Mouse (Mus musculus) limb, embryonic 13.5 days (tissue): ENCODE data around the gene Six3. TPM values are rescaled to one million over a fixed set of nuclear protein-coding genes. Genes with fewer than 3 reads are reported as not detected.

ENCODE experiments used
- ATAC-seq: fragments of 200-750 bp; cut with Nextera tagmentation; 2 replicates; pipeline ENCODE4 v1.8.0; 2017; ENCODE audit warnings: low read depth, moderate number of reproducible peaks, moderate TSS enrichment; ENCODE audit not compliant: low FRiP score
- H3K27ac ChIP-seq: fragments of 300-500 bp; sonication (generic); 2 replicates; pipeline ENCODE4 v1.5.1; 2015; ENCODE audit warnings: inconsistent platforms, mild to moderate bottlenecking, moderate library complexity
- H3K27me3 ChIP-seq: fragments of 300-500 bp; sonication (generic); 2 replicates; pipeline ENCODE4 v1.6.1; 2015; ENCODE audit warnings: mild to moderate bottlenecking, inconsistent platforms
- H3K36me3 ChIP-seq: fragments of 300-500 bp; sonication (generic); 2 replicates; pipeline ENCODE4 v1.6.1; 2015; ENCODE audit warnings: inconsistent platforms, mild to moderate bottlenecking, moderate library complexity
- H3K4me1 ChIP-seq: fragments of 300-500 bp; sonication (generic); 2 replicates; pipeline ENCODE4 v1.6.1; 2015; ENCODE audit warnings: inconsistent platforms
- H3K4me2 ChIP-seq: fragments of 300-500 bp; sonication (generic); replicated peaks from 2 replicates; pipeline ENCODE4 v1.6.1; 2015; ENCODE audit warnings: inconsistent platforms, mild to moderate bottlenecking, moderate library complexity
- H3K4me3 ChIP-seq: fragments of 300-500 bp; sonication (generic); 2 replicates; pipeline ENCODE4 v1.5.1; 2015; ENCODE audit warnings: moderate library complexity, mild to moderate bottlenecking, inconsistent platforms
- H3K9ac ChIP-seq: fragments of 300-500 bp; sonication (generic); 2 replicates; pipeline ENCODE4 v1.6.1; 2015; ENCODE audit warnings: mild to moderate bottlenecking, inconsistent platforms
- H3K9me3 ChIP-seq: fragments of 300-500 bp; sonication (generic); 2 replicates; pipeline ENCODE4 v1.6.1; 2016; ENCODE audit warnings: inconsistent platforms
- WGBS: fragments of 180-500 bp; shearing (Covaris S2); methylation state at CpG from one replicate; pipeline ENCODE4 v1.1.7; 2015; 5-methylcytosine and 5-hydroxymethylcytosine counted together
- polyA plus RNA-seq: library from polyadenylated mRNA; unstranded; fragments of >200 nt; fragmentation: Nextera tagmentation; extraction: Ambion mirVana; gene quantifications from 2 replicates; pipeline ENCODE4 v1.2.1, GENCODE M21; 2015

The Six3 gene
- polyA plus RNA-seq, 1 experiment from 2014 or later, result not detected

DNA sequence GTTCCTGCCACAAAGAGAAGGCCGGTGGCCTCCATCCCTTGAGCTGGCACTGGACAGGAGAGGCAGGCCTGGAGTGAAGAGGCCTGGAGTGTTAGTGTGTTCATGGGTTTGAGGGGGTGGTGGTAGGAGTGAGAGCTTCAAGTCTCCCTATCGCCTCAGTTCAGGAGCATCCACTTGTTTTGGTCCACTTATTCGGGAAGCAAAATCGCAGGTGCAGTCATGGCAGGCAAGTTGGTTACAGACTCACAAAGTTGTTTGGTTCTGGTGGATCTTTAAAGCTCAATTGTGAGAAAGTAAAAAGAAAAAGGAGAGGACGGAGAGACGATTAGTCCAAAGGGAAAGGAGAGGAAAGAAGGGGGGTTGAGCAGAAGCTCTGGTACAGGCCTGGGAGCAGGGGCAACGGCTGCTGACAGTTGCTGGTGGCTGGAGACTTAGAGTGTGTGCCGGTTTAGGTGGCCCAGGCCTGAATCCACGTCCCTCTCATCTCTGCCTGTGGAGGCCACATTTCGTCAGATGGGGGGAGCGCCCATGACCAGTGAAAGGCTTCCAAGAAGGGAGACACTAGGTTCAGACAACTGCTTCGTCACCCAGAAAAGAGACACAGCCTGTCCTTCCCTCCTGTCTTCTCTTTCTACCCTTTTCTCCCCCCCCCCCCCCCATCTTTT lies 9.2 kb downstream of the Six3 start:
- no peak overlapping the region for H3K9ac ChIP-seq

GRCm38 (mm10) chr17:85623161-85624050 lies 10.0 kb downstream of the Six3 start:
- Histone ChIP-seq H3K36me3 (no peaks in the 10 kb centered on the region), H3K27me3 (peaks cover 95% of the 10 kb centered on the region), H3K4me1 (peaks cover 23% of the 10 kb centered on the region), H3K27ac (no peak overlapping the region), H3K4me3 (no peak overlapping the region), H3K9ac (no peak overlapping the region), H3K9me3 (no peaks in the 10 kb centered on the region), H3K4me2 (peak overlapping the region; percentile 34)
- 1% methylated on average over 50 of the region's 52 CpGs for WGBS
- no peak for ATAC-seq

More for the DNA sequence above, 9.2 kb downstream of the Six3 start:
- Histone ChIP-seq H3K36me3 (no peaks in the 10 kb centered on the region), H3K4me1 (peaks cover 30% of the 10 kb centered on the region), H3K27me3 (peaks cover 95% of the 10 kb centered on the region), H3K9me3 (no peaks in the 10 kb centered on the region), H3K27ac (no peak overlapping the region), H3K4me3 (no peak overlapping the region), H3K4me2 (no peak overlapping the region)
- WGBS, result 5% methylated on average over 12 of the region's 12 CpGs
- ATAC-seq, result no peak

DNA sequence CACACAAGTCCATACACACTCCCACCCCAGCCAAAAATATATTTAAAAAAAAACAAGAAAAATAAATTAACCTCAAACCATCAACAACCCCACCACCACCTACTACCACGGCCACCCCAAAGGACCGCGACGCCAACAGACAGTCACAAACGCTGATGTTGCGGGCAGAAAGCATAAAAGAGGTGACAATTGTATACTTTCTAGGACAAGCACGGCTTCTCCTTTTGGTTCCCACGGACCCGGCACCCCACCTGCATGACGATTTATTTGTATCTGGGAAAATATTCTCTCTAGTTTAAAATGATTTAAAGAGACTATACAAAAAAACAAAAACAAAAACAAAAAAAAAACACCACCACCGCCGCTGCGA lies 10.6 kb downstream of the Six3 start:
- Histone ChIP-seq H3K4me3 (no peak overlapping the region), H3K36me3 (no peaks in the 10 kb centered on the region), H3K27me3 (peaks cover 95% of the 10 kb centered on the region), H3K4me1 (peaks cover 21% of the 10 kb centered on the region), H3K9ac (no peak overlapping the region), H3K27ac (no peak overlapping the region), H3K9me3 (no peaks in the 10 kb centered on the region), H3K4me2 (no peak overlapping the region)
- 1% methylated on average over 13 of the region's 13 CpGs for WGBS
- ATAC-seq, result no peak

DNA sequence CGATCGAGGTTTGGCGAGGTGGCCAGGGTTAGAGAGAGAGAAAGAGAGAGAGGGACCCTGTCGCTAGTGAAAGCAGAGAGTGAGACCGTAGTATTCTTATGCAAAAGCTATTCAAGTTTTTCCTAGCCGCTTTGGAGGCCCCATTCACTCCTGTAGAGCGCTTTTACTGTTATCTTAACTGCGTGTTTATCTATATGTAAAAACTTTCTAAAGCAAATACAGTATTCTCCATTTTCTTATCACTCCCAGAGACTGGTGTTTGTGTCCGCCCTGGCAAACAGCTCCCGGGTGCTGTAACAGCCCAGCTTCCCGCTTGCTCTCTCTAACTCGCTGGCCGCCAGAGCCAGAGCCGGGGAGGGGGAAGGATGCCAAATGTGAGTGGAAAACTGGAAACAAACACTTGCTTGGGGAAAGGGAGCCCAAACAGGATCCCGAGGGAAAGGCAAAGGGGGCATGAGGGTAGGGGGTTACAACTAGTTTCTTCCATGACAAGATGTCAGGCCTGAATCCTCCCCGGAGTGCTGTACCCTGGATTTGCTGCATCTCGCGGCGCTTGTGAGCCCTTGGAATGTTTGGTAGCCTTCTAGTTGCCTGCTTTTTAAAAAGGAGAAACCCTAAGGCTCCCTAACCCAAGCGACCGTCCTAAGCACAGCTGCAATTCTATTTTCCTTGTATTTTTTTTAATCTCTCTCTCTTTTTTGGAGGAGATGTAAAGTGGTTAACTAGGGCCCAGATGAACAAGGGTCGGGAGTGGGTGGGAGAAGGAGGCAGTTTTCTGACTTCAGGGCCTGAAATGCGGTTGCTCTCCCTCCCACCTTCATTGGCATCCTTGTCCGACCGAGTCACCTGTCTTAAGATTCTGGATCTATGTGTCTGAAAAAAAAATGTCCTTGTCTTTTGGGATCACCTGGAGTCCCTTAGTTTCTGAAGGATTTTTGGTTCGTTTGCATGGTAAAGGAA lies 11.9 kb downstream of the Six3 start:
- WGBS, result 2% methylated on average over 26 of the region's 26 CpGs
- peaks cover 95% of the 10 kb centered on the region for H3K27me3 ChIP-seq
- peaks cover 21% of the 10 kb centered on the region for H3K4me1 ChIP-seq
- H3K9ac ChIP-seq, result no peak overlapping the region
- H3K4me2 ChIP-seq, result no peak overlapping the region
- H3K27ac ChIP-seq, result no peak overlapping the region
- ATAC-seq, result no peak
- no peaks in the 10 kb centered on the region for H3K36me3 ChIP-seq
- no peak overlapping the region for H3K4me3 ChIP-seq
- H3K9me3 ChIP-seq, result no peaks in the 10 kb centered on the region

DNA sequence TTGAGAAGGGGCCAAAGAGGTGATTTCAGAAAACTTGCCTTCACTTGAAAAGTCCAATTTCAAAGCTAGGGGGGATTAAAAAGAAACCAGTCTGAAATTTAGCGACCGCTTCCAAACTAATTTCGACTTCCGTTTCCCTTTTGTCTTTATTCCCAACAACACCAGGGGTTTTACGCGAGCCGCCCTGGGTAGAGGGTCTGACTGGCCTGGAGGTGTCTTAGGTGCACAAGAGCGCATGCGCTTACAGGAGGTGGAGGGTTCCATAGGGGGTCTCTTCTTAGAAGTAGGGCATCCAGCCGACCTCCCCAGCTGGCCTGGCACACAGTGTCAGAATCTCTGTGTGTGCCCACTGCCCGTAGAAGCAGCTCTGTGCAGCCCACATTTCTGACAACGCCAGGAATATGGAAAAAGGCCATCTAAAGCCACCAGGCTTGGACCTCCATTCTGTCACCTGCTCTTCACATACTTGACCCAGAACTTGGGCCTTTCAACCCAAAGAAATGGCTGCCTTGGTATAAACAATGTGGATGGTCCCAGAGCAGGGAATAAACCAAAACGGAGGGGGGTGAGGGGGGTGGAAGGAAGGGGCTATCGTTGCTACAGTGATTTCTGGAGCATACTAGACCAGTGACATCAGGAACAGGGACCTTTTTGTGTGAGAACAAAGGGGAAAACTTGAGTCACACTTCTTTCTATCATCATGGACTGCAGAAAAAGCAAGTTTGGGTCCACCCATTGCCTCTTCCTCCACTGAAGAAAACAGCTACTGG lies 12.9 kb downstream of the Six3 start:
- ATAC-seq, result no peak
- H3K9me3 ChIP-seq, result no peaks in the 10 kb centered on the region
- H3K27ac ChIP-seq, result no peak overlapping the region
- H3K9ac ChIP-seq, result no peak overlapping the region
- peaks cover 13% of the 10 kb centered on the region for H3K4me1 ChIP-seq
- peaks cover 95% of the 10 kb centered on the region for H3K27me3 ChIP-seq
- H3K4me3 ChIP-seq, result no peak overlapping the region
- no peak overlapping the region for H3K4me2 ChIP-seq
- WGBS, result 3% methylated on average over 14 of the region's 14 CpGs
- H3K36me3 ChIP-seq, result no peaks in the 10 kb centered on the region

DNA sequence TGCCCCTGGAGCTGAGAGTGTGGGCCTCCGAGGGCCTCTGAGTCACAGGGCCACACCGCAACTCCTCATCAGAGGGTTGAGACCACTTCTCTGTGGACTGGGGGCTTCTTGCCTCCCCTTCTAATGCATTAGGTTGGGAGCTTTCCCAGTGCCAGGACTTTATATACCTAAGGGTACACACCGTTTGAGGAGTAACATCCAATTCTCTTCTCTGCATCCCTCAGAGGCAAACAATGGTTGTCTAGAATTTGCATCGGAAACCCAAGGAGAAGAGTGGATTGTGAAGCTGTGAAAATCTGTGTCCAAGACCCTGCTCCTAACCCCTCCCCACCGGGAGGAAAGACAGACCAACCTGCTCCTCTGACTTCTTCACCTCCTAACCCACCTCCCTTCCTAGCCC lies 14.3 kb downstream of the Six3 start:
- 39% methylated on average over 5 of the region's 5 CpGs for WGBS
- Histone ChIP-seq H3K9me3 (no peaks in the 10 kb centered on the region), H3K36me3 (no peaks in the 10 kb centered on the region), H3K27ac (no peak overlapping the region), H3K27me3 (peaks cover 95% of the 10 kb centered on the region), H3K4me2 (no peak overlapping the region), H3K9ac (no peak overlapping the region), H3K4me3 (no peak overlapping the region), H3K4me1 (peaks cover 5% of the 10 kb centered on the region)
- ATAC-seq, result no peak

DNA sequence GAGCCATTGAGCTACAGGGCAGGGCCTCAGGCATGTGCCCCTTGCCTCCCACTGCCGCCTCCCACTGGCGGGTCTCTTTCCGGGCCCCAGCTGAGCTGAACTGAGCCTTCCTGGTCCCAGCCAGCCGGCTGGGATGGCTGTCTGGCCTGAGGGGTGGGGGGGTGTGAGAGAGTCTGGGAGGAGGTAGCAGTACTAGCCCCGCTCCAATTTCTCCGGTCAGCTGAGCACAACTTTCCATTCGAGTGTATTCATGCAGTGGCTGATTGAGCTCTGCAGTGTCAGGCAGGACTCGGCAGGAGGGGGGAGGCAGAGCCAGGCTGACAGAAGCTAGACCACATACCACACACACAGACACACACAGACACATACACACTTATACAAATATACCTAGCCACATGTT lies 15.4 kb downstream of the Six3 start:
- H3K36me3 ChIP-seq, result no peaks in the 10 kb centered on the region
- peaks cover 91% of the 10 kb centered on the region for H3K27me3 ChIP-seq
- no peaks in the 10 kb centered on the region for H3K9me3 ChIP-seq
- H3K4me3 ChIP-seq, result no peak overlapping the region
- no peak for ATAC-seq
- 16% methylated on average over 8 of the region's 8 CpGs for WGBS
- H3K4me2 ChIP-seq, result no peak overlapping the region
- no peak overlapping the region for H3K9ac ChIP-seq
- no peaks in the 10 kb centered on the region for H3K4me1 ChIP-seq
- no peak overlapping the region for H3K27ac ChIP-seq

- Histone ChIP-seq H3K36me3 (no peaks in the 10 kb centered on the region), H3K9ac (no peak overlapping the region), H3K4me2 (no peak overlapping the region), H3K4me3 (no peak overlapping the region), H3K27me3 (peaks cover 96% of the 10 kb centered on the region), H3K4me1 (no peaks in the 10 kb centered on the region), H3K27ac (no peak overlapping the region), H3K9me3 (no peaks in the 10 kb centered on the region)
- ATAC-seq, result no peak
- WGBS, result 76% methylated on average over 1 of the region's 1 CpGs
These were observed 16.0 kb downstream of the Six3 start for GRCm38 (mm10) chr17:85629396-85629795.

DNA sequence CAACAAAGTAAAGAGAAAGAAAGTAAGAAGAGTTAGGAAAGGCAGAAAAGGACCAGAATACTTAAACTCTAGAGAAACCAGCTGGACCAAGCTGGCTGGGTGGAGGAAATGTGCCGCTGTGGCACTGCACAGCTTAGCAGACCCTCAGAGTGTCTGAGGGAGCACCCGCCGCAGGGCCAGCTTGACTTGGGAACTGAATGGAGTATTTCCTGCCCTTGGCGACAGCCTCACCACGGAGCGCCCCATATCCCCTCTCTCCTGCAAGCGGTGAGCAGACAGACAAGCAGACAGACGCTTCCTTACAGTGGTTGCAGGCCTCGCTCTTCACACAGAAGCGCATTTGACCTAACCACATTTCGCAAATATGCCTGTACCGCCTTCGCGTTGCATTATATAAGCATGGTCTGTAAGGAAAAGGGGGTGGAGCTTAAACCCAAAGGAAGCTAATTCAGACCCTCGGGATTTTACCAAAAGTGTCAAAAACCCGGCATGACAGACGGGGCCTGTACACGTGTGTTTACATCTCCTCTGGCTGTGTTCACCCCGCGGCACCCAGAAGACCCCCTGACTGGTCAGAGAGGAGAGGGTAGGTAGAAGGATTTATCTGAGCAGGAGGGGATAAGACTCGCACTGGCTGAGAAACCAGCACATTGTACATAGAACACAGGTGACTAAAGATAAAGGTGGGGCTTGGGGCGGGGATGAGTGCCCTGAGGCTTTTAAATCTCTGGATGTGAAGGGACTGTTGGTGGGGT lies 17.1 kb downstream of the Six3 start:
- H3K27me3 ChIP-seq, result peaks cover 91% of the 10 kb centered on the region
- ATAC-seq, result no peak
- no peaks in the 10 kb centered on the region for H3K36me3 ChIP-seq
- H3K27ac ChIP-seq, result no peak overlapping the region
- no peaks in the 10 kb centered on the region for H3K9me3 ChIP-seq
- 48% methylated on average over 22 of the region's 22 CpGs for WGBS
- H3K4me2 ChIP-seq, result peak overlapping the region; percentile 16; the same call in 1 of the 2 replicates
- no peaks in the 10 kb centered on the region for H3K4me1 ChIP-seq
- H3K9ac ChIP-seq, result no peak overlapping the region
- H3K4me3 ChIP-seq, result no peak overlapping the region

DNA sequence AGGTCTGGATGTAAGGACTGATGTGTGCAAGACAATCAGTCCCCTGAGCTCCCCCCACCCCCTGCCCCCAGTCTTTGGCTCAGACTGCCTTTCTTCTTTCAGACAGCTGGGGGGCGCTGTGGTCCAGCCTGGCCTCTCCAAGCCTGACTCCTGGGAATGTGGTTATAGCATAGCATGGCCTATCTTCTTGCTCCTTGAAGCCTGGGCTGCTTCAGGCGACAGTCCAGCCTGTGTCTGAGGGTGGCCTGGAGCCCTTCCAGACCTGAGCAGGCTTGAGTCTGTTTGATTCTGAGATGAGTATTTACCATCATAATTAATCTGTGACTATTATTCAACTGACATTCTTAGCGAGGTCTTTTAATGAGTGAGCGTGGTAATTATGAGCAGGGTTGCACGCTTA lies 17.7 kb downstream of the Six3 start:
- Histone ChIP-seq H3K27me3 (peaks cover 85% of the 10 kb centered on the region), H3K9me3 (no peaks in the 10 kb centered on the region), H3K9ac (no peak overlapping the region), H3K36me3 (no peaks in the 10 kb centered on the region), H3K4me1 (no peaks in the 10 kb centered on the region), H3K4me2 (no peak overlapping the region), H3K27ac (no peak overlapping the region), H3K4me3 (no peak overlapping the region)
- WGBS, result 56% methylated on average over 5 of the region's 5 CpGs
- ATAC-seq, result no peak

DNA sequence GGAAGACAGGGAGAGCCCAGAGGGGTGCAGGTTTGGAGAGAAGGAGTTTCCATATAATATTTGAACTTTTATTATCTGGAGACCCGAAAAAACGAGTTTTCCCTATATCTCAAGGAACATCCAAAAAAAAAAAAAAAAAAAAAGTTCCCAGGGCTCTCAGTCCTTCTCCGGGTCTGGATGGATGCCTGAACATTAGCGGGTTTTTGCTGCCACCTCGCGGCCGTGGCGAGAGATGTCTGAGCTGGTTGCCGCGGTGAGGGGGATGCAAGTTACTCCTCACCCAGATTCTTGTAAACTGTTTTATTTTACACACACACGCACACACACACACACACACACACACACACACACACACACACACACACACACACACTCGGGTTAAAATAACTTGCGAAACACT lies 20.2 kb downstream of the Six3 start:
- peak; percentile 67; the same call in 1 of the 2 replicates for ATAC-seq

More for the DNA sequence above, 20.2 kb downstream of the Six3 start:
- peaks cover 80% of the 10 kb centered on the region for H3K27me3 ChIP-seq
- H3K4me1 ChIP-seq, result no peaks in the 10 kb centered on the region
- H3K36me3 ChIP-seq, result no peaks in the 10 kb centered on the region
- 4% methylated on average over 13 of the region's 13 CpGs for WGBS
- no peak overlapping the region for H3K9ac ChIP-seq
- no peaks in the 10 kb centered on the region for H3K9me3 ChIP-seq
- no peak overlapping the region for H3K4me3 ChIP-seq
- H3K27ac ChIP-seq, result no peak overlapping the region
- H3K4me2 ChIP-seq, result no peak overlapping the region
